Mouse (Mus musculus): Measurements from ENCODE around the gene Vav3. TPM values are rescaled to one million over a fixed set of nuclear protein-coding genes. Genes with fewer than 3 reads are reported as not detected.

Gene Vav3
- total RNA-seq (2021), result 1 to 10 TPM; 6.2 to 8.4 TPM

DNA sequence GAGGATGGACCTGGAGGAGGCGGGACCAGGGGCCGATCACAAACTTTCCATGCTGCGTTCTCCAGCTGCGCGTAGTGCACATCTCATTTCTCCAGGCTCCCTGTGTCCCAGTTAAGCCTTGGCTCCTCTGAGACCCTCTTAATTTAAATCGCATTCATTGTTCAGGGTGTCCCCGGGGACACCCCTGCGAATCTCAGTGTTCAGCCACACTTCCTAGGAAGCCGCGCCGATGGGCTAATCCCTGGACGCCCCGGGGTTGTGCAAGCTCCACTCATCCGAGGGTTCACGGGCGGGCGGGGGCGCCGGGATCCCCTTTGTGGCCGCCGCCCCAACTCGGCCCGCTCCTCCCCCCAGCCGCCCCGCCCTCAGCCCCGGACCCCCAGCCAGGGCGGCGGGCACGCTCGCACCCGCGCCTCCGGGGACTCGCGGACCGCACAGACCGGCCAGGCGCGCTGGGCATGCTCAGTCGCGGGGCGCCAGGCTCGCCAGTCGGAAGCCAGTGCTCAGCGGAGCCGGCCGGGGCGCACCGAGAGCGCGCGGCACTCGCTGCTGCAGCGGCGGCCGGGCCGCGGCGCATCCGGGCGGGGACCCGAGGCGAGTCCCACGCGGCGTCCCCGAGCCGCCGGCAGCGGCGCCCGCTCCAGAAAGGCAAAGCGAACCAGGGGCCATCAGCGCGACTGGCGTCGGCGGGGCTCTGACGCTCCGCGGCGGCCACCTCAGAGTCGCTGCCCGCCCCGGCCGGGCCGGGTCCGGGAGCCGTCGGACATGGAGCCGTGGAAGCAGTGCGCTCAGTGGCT is at the start of gene Vav3:
Gene Vav3, plus strand, starts transcription at position 380 of the 797 bp plus-strand sequence.
- DNase-seq, result peak; percentile 53
- intact Hi-C loops (cut with DNase I), result loop anchor here (5.0 kb wide), 1 partner anchor 168 kb away; no protein-coding TSS in a partner anchor

- DNase-seq, result peak; percentile 85
- intact Hi-C loops (cut with DNase I), result no loop called here
These were observed 41.6 kb upstream of the Vav3 start for GRCm38 (mm10) chr3:109298857-109299256.

- intact Hi-C loops (cut with DNase I), result no loop called here
- no peak for DNase-seq
These were observed 41.0 kb upstream of the Vav3 start for GRCm38 (mm10) chr3:109299303-109300074.

- intact Hi-C loops (cut with DNase I), result no loop called here
- DNase-seq, result no peak
These were observed 38.4 kb upstream of the Vav3 start for GRCm38 (mm10) chr3:109302059-109302458.

DNA sequence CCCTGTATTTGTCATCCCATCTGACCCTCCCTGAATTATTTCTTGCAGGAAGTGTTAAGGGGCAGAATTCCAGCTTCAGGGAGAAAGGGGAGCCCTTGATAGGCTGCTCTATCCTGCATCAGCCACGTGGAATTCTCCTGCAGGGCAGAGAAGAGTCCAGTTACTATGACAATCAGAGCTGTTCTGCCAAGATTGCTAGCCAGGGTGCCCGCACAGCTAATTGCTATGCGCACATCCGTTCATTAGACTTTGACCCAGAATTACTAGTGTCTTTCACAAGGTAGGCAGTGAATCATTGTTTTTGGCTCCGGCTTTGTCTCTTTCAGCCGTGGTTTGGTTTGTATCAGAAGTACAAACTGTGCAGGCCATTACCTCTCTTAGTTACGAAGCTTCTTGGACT is 33.0 kb upstream of the Vav3 start:
- peak; percentile 13 for DNase-seq
- intact Hi-C loops (cut with DNase I), result no loop called here

DNA sequence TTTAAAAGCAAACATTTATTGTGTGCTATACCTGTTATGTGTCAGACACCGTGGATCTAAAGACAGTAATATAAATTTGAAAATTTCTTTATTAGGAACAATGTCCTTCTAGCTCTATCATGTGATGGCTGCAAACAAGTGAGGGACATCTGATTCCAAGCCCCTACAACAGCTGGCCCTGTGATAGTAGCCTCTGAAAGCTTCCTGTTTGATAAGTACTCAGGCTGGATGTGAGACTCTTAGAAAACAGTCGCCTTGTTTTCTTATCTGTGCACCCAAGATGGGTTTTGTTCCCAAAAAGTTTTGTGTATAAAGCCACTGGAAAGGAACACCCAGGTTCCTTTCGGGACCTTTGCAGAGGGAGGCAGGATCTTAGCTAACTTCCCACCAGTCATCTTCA is 32.0 kb upstream of the Vav3 start:
- no peak for DNase-seq
- intact Hi-C loops (cut with DNase I), result no loop called here

- intact Hi-C loops (cut with DNase I), result no loop called here
- DNase-seq, result no peak
These were observed 30.9 kb upstream of the Vav3 start for GRCm38 (mm10) chr3:109309317-109310265.

GRCm38 (mm10) chr3:109311172-109311824 is 29.2 kb upstream of the Vav3 start:
- no peak for DNase-seq
- intact Hi-C loops (cut with DNase I), result no loop called here

GRCm38 (mm10) chr3:109311875-109312274 is 28.6 kb upstream of the Vav3 start:
- DNase-seq, result no peak
- intact Hi-C loops (cut with DNase I), result no loop called here

- intact Hi-C loops (cut with DNase I), result no loop called here
- no peak for DNase-seq
These were observed 27.0 kb upstream of the Vav3 start for GRCm38 (mm10) chr3:109313501-109313900.

- intact Hi-C loops (cut with DNase I), result no loop called here
These were observed 18.2 kb upstream of the Vav3 start for GRCm38 (mm10) chr3:109322225-109322624.

DNA sequence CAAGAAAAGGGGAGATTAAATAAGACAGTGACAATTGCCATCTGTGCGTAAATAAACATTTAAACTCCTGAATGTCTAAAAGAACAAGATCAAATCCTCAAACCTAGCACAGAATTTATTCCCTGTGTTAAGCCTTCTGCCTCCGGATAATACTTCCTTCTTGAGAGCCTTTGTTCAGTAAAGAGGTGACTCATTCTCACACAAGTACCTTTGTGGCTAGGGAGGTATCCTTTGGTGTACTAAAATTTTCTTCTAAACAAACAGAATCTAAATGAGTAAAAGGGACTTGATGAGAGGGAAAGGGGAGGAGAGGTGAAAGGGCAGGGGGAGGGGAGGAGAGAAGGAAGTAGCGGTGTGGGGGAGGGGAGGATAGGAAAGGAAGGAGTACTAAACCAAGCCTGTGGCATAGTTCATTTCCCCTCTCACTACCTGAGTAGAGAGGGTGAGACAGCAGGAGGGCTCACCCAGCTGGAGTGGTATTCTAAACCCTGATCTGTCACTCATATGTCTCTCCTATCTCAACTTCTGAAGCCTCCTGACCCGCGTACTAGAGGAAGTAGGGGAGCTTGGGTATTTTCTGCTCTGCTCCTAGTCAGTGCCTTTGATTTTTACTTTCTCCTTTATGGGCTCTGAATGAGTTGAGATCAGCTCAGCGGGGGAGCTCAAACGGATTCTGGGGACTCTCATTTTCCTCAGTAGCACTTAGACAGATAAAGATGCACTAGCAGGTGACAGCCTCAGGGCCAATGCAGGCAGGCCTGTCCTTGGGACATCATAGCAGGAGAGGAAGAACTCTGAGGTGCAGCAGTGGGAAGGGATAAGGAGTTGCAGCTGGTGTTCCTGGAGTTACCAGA is 16.8 kb upstream of the Vav3 start:
- no peak for DNase-seq

More at GRCm38 (mm10) chr3:109322225-109322624, 18.2 kb upstream of the Vav3 start:
- no peak for DNase-seq

DNA sequence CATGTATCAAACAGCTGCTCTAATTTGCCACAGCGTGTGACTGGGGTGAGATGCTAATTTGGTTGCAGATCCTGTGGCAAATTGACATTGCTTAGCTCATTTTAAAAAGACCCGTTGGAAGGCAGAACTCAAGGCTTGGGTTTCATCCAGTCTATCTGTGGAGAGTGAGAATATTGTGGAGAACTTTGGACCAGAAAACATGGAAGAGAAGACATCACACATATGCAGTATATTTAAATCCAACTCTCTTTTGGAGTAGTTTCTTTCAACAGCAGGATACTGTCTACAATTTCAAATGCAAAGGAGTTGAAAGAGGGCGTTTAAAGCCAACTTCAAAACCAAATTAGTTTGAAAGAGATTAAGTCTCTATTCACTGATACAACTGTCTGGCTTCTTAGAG is 13.3 kb upstream of the Vav3 start:
- DNase-seq, result no peak

More for the DNA sequence above, 16.8 kb upstream of the Vav3 start:
- intact Hi-C loops (cut with DNase I), result no loop called here

GRCm38 (mm10) chr3:109332755-109333154 is 7.7 kb upstream of the Vav3 start:
- no peak for DNase-seq

More for the DNA sequence above, 13.3 kb upstream of the Vav3 start:
- intact Hi-C loops (cut with DNase I), result no loop called here

DNA sequence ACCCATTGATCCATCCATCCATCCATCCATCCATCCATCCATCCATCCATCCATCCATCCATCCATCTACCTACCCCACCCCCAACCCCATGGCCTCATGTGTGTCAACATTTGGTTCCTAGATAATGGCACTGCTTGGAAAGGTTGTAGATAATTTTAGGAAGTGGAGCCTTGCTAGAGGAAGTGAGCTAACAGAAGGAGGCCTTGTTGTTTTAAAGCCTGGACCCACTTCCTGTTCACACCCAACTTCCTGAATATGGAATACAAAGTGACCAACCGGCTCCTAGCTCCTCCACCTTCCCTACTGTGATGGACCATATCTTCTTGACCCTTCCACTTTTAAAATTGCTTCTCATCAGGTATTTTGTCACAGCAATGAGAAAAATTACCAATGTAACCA is 5.0 kb upstream of the Vav3 start:
- DNase-seq, result no peak
- intact Hi-C loops (cut with DNase I), result no loop called here

More at GRCm38 (mm10) chr3:109332755-109333154, 7.7 kb upstream of the Vav3 start:
- intact Hi-C loops (cut with DNase I), result no loop called here

GRCm38 (mm10) chr3:109339290-109339689 is 1.2 kb upstream of the Vav3 start:
- DNase-seq, result no peak
- intact Hi-C loops (cut with DNase I), result no loop called here

- intact Hi-C loops (cut with DNase I), result loop anchor here (5.0 kb wide), 1 partner anchor 168 kb away; no protein-coding TSS in a partner anchor
- DNase-seq, result peak; percentile 27
These were observed 546 bp upstream of the Vav3 start for GRCm38 (mm10) chr3:109339941-109340273.

- intact Hi-C loops (cut with DNase I), result loop anchor here (5.0 kb wide), 1 partner anchor 169 kb away; no protein-coding TSS in a partner anchor
- DNase-seq, result no peak
These were observed 623 bp downstream of the Vav3 start for GRCm38 (mm10) chr3:109341071-109341480.

DNA sequence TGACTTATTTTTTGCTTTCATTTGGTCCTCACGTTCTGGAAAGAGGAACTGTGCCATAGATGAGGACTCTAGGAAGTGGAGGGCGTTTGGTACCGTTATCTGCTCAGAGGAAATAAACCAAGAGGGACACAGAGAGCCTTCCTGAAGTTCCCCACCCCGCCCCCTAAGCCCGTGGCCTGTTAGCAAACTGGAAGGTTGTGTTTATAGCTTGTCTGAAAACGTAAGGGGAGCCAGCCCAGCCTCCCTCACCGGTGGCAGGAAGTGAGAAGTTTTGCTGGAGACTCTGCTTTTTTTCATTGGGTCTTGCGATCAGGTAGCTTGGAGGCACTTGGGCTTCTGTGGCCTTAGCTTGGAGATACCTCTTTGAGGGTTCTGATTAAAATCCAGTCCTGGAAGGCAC is 1.2 kb downstream of the Vav3 start:
- intact Hi-C loops (cut with DNase I), result loop anchor here (5.0 kb wide), 1 partner anchor 169 kb away; no protein-coding TSS in a partner anchor
- DNase-seq, result peak; percentile 8
